Mouse (Mus musculus) heart, embryonic 12.5 days (tissue): Measurements from ENCODE around the gene Msn. TPM values are rescaled to one million over a fixed set of nuclear protein-coding genes. Genes with fewer than 3 reads are reported as not detected.

Source experiments
- ATAC-seq: fragments of 200-750 bp; cut with Nextera tagmentation; 2 replicates; pipeline ENCODE4 v1.8.0; 2017; ENCODE audit warnings: moderate TSS enrichment, moderate library complexity; ENCODE audit not compliant: insufficient number of reproducible peaks, low FRiP score
- H3K27ac ChIP-seq: fragments of 300-500 bp; sonication (generic); 2 replicates; pipeline ENCODE4 v1.5.1; 2016; ENCODE audit warnings: mild to moderate bottlenecking, moderate library complexity; ENCODE audit not compliant: poor library complexity, severe bottlenecking
- H3K27me3 ChIP-seq: fragments of 300-500 bp; sonication (generic); replicated peaks from 2 replicates; pipeline ENCODE4 v1.6.1; 2016; ENCODE audit warnings: mild to moderate bottlenecking, moderate library complexity
- H3K36me3 ChIP-seq: fragments of 300-500 bp; sonication (generic); 2 replicates; pipeline ENCODE4 v1.6.1; 2016; ENCODE audit warnings: mild to moderate bottlenecking, moderate library complexity
- H3K4me1 ChIP-seq: fragments of 300-500 bp; sonication (generic); replicated peaks from 2 replicates; pipeline ENCODE4 v1.6.1; 2016; ENCODE audit warnings: mild to moderate bottlenecking
- H3K4me2 ChIP-seq: fragments of 300-500 bp; sonication (generic); 2 replicates; pipeline ENCODE4 v1.6.1; 2016; ENCODE audit warnings: mild to moderate bottlenecking, moderate library complexity
- H3K4me3 ChIP-seq: fragments of 300-500 bp; sonication (generic); 2 replicates; pipeline ENCODE4 v1.5.1; 2016; ENCODE audit warnings: mild to moderate bottlenecking
- H3K9ac ChIP-seq: fragments of 300-500 bp; sonication (generic); 2 replicates; pipeline ENCODE4 v1.6.1; 2016; ENCODE audit warnings: mild to moderate bottlenecking, moderate library complexity
- H3K9me3 ChIP-seq: fragments of 300-500 bp; sonication (generic); replicated peaks from 2 replicates; pipeline ENCODE4 v1.6.1; 2016; ENCODE audit warnings: mild to moderate bottlenecking, moderate library complexity
- WGBS: fragments of 180-500 bp; shearing (Covaris S2); methylation state at CpG from one replicate; pipeline ENCODE4 v1.1.7; 2016; 5-methylcytosine and 5-hydroxymethylcytosine counted together
- polyA plus RNA-seq: library from polyadenylated mRNA; unstranded; fragments of >200 nt; fragmentation: Nextera tagmentation; extraction: Ambion mirVana; gene quantifications from 2 replicates; pipeline ENCODE4 v1.2.1, GENCODE M21; 2016

The Msn gene
- polyA plus RNA-seq, result 222 and 235 TPM in 2 replicates

DNA sequence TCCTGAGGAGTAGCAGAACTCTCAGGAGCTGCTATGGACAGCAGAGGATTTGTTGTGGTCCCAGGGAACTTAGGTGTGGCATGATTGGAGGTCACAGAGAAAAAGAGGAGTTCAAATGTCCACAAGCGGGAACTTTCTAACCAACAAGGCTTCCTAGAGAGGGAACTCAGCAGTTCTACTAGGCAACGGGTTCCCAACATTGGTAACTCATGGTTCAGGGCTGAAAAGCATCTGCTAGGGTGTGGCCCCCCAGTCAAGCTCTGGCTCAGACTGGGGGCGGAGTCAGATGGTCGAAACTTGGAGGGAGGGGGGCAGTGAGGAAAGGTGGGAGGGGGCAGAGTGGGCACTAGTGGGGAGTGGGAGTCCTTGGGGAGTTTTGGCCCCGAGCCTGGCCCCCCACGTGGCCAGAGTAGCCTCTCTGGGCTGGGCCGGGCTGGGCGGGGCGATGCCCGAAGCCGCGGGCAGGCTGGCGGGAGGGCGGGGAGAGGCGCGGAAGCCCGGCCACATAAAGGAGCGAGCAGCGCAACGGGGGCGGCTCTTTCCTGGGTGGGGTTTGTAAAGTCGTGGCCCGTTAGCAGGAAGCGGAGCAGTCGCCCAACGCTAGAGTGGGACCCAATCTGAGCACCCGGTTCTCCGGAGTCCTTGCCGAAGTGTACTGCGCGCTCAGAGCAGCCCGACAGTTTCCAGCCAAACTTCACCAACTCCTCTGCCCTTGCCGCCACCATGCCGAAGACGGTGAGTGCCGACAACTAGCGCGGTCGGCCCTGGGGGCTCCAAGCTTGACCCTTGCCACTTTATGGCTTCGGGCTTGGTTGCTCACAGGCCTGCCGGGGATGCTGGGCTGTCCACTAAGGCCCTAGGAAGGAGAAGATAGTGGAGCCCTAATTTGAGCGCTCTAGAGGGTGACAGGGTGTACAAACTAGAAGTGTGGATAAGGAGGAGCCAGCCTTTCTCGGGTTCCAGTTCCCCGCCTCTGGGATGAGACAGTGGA is at the start of gene Msn:
Gene Msn (plus strand): TSS at position 534 of the 991 bp plus-strand sequence.
- Histone ChIP-seq H3K9me3 (no peaks in the 10 kb centered on the region), H3K4me3 (peak within 1 kb of the TSS; percentile 78), H3K27me3 (no peaks in the 10 kb centered on the region), H3K4me1 (peaks cover 16% of the 10 kb centered on the region), H3K27ac (peak within 1 kb of the TSS; percentile 90), H3K36me3 (no peaks in the 10 kb centered on the region), H3K4me2 (peak within 1 kb of the TSS; percentile 69), H3K9ac (peak within 1 kb of the TSS; percentile 82)
- WGBS, result 14% methylated on average over 41 of the region's 44 CpGs
- peak; percentile 88 for ATAC-seq

DNA sequence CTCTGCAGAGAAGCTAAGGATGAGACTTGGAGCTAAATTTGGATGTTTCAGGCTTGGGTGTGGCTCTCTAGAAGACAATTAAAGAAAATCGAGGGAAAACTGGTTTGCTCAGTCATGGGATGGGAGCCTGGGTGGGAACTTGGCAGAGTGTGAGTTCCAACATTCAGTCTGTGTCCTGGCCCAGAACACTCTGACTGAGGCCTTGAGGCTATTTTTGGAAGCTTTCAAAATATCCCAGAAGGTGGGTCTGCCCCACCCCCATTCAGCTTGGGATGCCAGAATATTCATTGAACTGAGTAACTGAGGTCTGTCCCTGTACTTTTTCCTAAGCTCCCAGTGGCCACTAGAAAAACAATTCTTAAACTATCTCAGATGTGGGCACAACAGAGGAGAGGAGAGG is 43.0 kb upstream of the Msn start:
- no peak overlapping the region for H3K27ac ChIP-seq
- WGBS, result 37% methylated on average over 1 of the region's 1 CpGs

DNA sequence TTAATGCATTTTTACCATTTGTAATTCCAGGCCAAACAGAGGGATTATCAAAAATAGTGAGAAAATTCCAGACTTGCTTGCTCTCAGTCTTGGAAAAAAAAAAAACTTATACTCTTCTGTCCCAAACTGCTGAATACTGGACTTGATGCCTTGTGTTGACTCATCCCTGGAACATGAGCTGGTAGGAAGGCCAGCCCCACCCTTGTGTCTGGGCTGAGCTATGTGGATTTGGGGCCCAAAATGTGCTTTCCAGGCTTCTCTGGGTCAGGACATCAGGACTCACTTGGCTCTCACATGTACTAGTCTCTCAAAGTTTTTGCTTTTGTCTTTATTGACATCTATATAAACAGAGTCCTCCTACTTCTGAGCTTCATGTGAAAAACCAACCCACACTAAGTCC is 18.1 kb upstream of the Msn start:
- no peaks in the 10 kb centered on the region for H3K4me1 ChIP-seq
- no peak overlapping the region for H3K4me2 ChIP-seq
- no peak overlapping the region for H3K27ac ChIP-seq
- H3K36me3 ChIP-seq, result no peaks in the 10 kb centered on the region
- no peaks in the 10 kb centered on the region for H3K9me3 ChIP-seq
- no peak for ATAC-seq
- no peaks in the 10 kb centered on the region for H3K27me3 ChIP-seq
- no peak overlapping the region for H3K4me3 ChIP-seq
- H3K9ac ChIP-seq, result no peak overlapping the region

More for the DNA sequence above, 43.0 kb upstream of the Msn start:
- no peak for ATAC-seq
- Histone ChIP-seq H3K9me3 (no peaks in the 10 kb centered on the region), H3K4me1 (no peaks in the 10 kb centered on the region), H3K9ac (no peak overlapping the region), H3K4me3 (no peak overlapping the region), H3K4me2 (no peak overlapping the region), H3K36me3 (no peaks in the 10 kb centered on the region), H3K27me3 (no peaks in the 10 kb centered on the region)

DNA sequence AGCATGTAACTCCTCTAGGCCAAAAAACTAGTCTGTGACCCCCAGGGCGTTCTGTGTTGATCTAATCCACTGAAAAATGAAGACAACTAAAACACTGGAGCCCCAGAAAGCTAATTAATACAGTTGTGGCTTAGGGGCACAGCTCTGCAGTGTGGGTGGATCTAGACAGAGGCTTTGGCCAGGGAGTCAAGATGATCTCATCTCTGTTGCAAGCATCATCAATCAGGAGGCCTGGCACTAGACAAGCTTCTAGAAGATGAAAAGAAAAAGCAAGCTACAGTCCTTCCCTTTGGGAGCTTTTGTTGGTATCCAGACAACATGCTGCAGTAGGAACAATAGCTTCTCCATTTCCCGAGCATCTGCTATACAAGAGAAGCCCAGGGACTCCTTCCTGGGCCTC is 9.6 kb upstream of the Msn start:
- Histone ChIP-seq H3K4me3 (no peak overlapping the region), H3K36me3 (no peaks in the 10 kb centered on the region), H3K27ac (no peak overlapping the region), H3K9me3 (no peaks in the 10 kb centered on the region), H3K4me1 (no peaks in the 10 kb centered on the region), H3K9ac (no peak overlapping the region), H3K4me2 (no peak overlapping the region), H3K27me3 (no peaks in the 10 kb centered on the region)
- ATAC-seq, result no peak
- WGBS, result 51% methylated on average over 2 of the region's 2 CpGs

DNA sequence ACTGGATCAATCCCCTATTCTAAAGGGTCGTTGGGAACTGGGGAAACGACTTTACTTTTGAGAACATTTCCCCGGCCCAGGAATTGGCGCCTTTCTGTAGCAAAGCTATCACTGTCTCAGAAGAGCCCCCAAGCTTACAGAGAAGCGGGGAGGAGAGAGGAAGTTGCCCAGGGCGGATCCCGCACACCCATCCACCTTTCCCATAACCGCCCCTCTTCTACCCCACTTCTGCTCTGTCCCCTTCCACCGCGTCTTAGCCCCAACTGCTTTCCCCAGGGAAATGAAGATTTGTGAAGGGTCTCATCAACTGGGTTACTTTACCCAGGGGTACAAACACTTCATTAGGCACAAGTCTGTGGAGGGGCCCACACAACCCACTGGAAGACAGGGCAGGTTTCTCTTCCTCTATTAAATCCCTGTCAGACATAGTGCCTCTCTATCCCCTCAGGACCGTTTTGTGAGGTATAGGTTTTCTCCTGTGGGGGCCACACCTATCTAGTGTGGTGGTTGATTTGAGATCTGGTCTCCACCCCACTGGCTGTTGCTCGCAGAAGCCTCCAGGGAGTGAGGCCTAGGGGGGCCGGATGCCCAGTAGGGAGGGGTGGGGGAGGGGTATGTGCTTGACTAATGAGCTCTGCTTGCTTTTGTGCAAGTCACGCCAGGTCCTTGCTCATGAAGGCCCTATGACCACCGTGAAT is 820 bp downstream of the Msn start:
- peak; percentile 78 for ATAC-seq
- H3K4me2 ChIP-seq, result peak overlapping the region; percentile 69
- 18% methylated on average over 15 of the region's 15 CpGs for WGBS
- peaks cover 16% of the 10 kb centered on the region for H3K4me1 ChIP-seq
- no peaks in the 10 kb centered on the region for H3K9me3 ChIP-seq
- H3K27me3 ChIP-seq, result no peaks in the 10 kb centered on the region
- peak overlapping the region; percentile 78 for H3K4me3 ChIP-seq
- peak overlapping the region; percentile 90 for H3K27ac ChIP-seq
- peak overlapping the region; percentile 82 for H3K9ac ChIP-seq
- no peaks in the 10 kb centered on the region for H3K36me3 ChIP-seq

DNA sequence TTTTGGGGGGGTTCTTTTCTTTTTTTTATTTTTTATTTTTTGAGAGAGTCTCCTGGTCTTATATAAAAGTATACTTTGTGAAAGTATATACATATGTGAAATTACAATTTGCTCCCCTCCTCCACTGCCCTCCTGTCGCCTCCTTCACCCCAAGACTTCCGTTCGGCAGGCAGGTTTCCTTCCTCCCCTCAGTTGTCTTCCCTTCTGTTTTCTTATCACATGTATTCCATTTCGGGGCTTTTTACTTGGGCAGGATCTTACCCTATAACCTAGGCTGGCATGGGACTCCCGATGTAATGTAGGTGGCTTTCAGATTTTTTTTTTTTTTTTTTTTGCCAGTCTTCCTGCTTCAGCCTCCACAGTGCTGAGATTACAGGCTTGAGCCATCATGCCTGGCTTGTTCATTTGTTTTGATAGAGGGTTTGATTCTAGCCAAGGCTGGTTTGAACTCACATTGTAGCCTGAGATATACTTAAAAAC is 1.7 kb downstream of the Msn start:
- ATAC-seq, result no peak
- Histone ChIP-seq H3K9me3 (no peaks in the 10 kb centered on the region), H3K27me3 (no peaks in the 10 kb centered on the region), H3K4me2 (peak overlapping the region; percentile 69), H3K4me3 (peak overlapping the region; percentile 78), H3K27ac (peak overlapping the region; percentile 90), H3K36me3 (no peaks in the 10 kb centered on the region), H3K4me1 (peaks cover 19% of the 10 kb centered on the region), H3K9ac (peak overlapping the region; percentile 58; the same call in 1 of the 2 replicates)
- 33% methylated on average over 5 of the region's 5 CpGs for WGBS

DNA sequence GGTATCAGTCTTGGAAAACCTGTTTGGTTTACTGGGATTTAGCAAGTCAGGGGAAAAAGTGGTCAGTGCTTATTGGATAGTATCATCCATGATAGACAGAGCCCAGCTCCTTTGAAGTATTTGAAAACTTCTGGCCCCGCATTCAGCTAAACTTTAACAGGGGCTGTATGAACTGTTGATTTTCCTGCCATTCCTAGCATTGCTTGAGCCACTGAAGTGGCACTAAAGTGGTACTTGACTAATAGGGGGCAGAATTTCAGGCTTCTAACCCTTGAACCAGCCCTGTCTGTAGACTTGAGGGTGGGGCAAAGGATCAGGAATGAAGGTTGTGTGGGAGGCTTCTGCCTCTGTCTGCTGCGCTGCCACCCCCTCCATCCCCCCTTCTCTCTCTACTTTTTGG is 3.2 kb downstream of the Msn start:
- H3K4me1 ChIP-seq, result peaks cover 19% of the 10 kb centered on the region
- no peak for ATAC-seq
- H3K9me3 ChIP-seq, result no peaks in the 10 kb centered on the region
- 0 out of 2 replicates have a peak overlapping the region, but pooled peaks have one; percentile 17 for H3K4me3 ChIP-seq
- 62% methylated on average over 2 of the region's 2 CpGs for WGBS
- no peaks in the 10 kb centered on the region for H3K36me3 ChIP-seq
- peak overlapping the region; percentile 51 for H3K4me2 ChIP-seq
- no peak overlapping the region for H3K27ac ChIP-seq
- no peaks in the 10 kb centered on the region for H3K27me3 ChIP-seq
- H3K9ac ChIP-seq, result 0 out of 2 replicates have a peak overlapping the region, but pooled peaks have one; percentile 56

DNA sequence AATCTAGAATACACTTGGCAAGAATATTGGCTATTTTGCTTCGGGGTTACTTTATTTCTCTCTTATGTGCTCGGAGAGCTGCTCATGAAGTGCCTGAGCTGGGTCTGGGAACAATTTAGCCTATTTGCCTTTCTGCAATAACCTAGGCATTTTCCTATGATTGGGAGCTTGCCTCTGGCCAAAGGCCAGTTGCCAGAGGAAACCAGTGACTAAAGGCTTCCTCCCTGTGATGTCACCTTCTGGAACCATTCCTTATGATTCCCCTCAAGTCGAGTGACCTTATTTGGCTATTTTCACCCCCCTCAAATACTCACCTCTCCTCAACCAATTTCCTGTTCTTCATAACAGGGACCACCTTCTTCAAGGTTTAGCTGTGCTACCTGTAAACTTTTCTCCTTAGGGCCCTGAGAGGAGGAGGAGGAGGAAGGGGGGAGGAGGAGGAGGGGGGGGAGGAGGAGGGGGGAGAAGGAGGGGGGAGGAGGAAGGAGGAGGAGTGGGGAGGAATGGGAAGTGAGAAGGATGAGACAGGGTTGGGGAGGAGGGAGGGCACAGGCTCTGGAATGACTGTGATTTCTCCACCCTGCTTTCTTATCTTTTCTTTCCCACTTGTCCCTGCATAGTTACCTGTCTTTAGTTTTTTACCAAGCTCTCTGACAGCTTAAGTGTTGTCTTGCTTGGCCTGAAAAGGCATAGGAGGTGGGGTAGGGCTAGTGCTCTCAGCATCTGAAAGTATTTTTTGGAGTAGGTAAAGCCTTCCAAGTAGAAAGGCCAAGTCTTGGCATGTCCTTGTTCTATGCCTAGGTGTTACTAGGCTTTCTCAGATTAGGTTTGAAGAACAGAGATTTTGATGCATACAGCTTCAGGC is 11.8 kb downstream of the Msn start:
- peak overlapping the region; percentile 62 for H3K27ac ChIP-seq
- 47% methylated on average over 3 of the region's 3 CpGs for WGBS
- H3K4me2 ChIP-seq, result no peak overlapping the region; the same call in 1 of the 2 replicates
- no peaks in the 10 kb centered on the region for H3K9me3 ChIP-seq
- no peak overlapping the region for H3K9ac ChIP-seq
- no peaks in the 10 kb centered on the region for H3K27me3 ChIP-seq
- peaks cover 10% of the 10 kb centered on the region for H3K4me1 ChIP-seq
- no peak for ATAC-seq
- H3K36me3 ChIP-seq, result 0 out of 2 replicates have a peak, but pooled peaks cover 2% of the 10 kb centered on the region
- H3K4me3 ChIP-seq, result no peak overlapping the region

DNA sequence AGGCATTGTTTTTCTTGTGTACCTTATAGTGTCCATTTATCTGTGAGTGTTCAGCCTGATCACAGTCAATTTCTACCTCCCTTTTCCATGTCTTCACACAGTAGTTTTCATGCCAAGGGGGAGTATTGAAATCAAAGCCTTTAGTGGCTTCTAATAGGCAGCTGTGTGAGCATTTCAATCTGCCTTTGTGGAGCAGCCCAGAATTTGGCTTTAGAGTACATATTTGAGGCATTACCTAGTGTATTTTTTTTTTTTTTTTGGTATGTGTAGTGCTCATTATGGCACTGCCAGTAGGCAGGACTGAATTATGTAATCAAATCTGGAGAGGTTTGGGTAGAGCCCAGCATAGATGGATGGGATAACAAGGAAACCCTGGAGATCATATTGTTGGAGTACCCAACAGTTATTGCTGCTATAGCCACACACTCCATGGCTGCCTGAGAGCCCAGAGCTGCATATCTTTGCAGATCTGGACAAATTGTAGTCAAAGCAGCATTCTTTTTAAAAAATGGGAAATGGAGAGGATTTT is 17.3 kb downstream of the Msn start:
- no peak for ATAC-seq
- Histone ChIP-seq H3K9me3 (no peaks in the 10 kb centered on the region), H3K9ac (no peak overlapping the region), H3K36me3 (peaks cover 12% of the 10 kb centered on the region), H3K27ac (no peak overlapping the region), H3K4me1 (0 out of 2 replicates have a peak, but pooled peaks cover 4% of the 10 kb centered on the region), H3K4me2 (no peak overlapping the region), H3K4me3 (no peak overlapping the region), H3K27me3 (no peaks in the 10 kb centered on the region)

DNA sequence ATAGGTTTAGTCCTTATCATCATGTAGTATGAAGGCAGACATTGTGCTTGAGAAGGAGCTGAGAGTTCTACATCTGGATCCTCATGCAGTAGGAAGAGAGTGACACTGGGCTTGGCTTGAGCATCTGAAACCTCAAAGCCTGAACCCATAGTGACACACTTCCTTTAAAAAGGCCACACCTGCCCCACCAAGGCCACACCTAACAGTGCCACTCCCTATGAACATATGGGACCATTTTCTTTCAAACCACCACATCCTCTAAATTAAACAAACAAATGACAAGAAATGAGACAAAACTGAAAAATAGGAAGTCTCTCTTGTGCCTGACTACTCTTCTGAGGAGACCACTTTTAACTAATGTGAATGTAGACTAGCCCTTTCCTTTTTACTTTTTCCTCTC is 19.7 kb downstream of the Msn start:
- Histone ChIP-seq H3K9me3 (no peaks in the 10 kb centered on the region), H3K4me3 (no peak overlapping the region), H3K27me3 (no peaks in the 10 kb centered on the region), H3K27ac (no peak overlapping the region), H3K36me3 (peaks cover 12% of the 10 kb centered on the region), H3K4me2 (no peak overlapping the region), H3K9ac (no peak overlapping the region), H3K4me1 (0 out of 2 replicates have a peak, but pooled peaks cover 2% of the 10 kb centered on the region)
- no peak for ATAC-seq
